18 mouse cellular contexts compared by ENCODE assay signal in the genomic region with DNA sequence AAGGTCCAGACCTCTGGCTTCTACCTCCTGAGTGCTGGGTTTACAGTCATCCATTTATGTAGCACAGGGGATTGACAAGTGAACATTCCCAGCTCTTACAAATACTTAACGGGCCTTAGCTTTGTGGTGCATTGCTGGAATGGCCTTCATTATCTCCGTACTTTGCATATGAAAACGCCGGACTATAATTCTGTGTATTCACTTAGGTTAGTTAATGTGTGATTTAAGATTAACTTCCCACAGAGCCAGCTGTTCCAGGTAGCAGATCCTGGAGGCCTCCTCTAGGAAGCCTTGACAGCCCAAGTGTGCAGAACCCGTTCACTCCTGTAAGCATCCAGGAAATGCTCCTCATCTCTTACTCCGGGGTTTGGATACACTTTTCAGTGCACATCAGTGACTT. TPM values are rescaled to one million over a fixed set of nuclear protein-coding genes. Genes with fewer than 3 reads are reported as not detected.
DNase-seq lines count a peak whose midpoint lies in the region; ATAC-seq lines count a peak whose summit lies in the region.
"Had no signal": no experiment of that assay in that cellular context is flagged by ENCODE, and none has a peak within 500 bp of the region (broad histone marks: within the 10 kb centered on the region; RNA-seq: fewer than 3 reads in every experiment).

No protein-coding gene starts in this region.

- peaks cover 12% of the 10 kb centered on the region for H3K4me1 ChIP-seq in intestine, embryonic 14.5 days (replicated peaks; ENCODE audit: control insufficient read depth, insufficient read depth, low read length)
- H3K4me1 ChIP-seq in intestine, embryonic 16.5 days (ENCODE audit: control insufficient read depth, insufficient read depth, low read length) = peaks cover 24% of the 10 kb centered on the region
- H3K4me1 ChIP-seq in megakaryocyte, embryonic 14.5 days = peaks cover 74% of the 10 kb centered on the region
- H3K4me1 ChIP-seq in kidney, embryonic 14.5 days (ENCODE audit: control insufficient read depth, insufficient read depth, low read length) = peaks cover 35% of the 10 kb centered on the region; the same call in 1 of the 2 replicates
- peaks cover 33% of the 10 kb centered on the region for H3K4me1 ChIP-seq in forebrain, embryonic 10.5 days

- no peaks in the 10 kb centered on the region for H3K9me3 ChIP-seq in intestine, embryonic 14.5 days (ENCODE audit: control insufficient read depth, low read length)
- no peaks in the 10 kb centered on the region for H3K9me3 ChIP-seq in intestine, embryonic 16.5 days (ENCODE audit: control insufficient read depth, low read length)
- no peaks in the 10 kb centered on the region for H3K9me3 ChIP-seq in megakaryocyte, embryonic 14.5 days
- no peaks in the 10 kb centered on the region for H3K9me3 ChIP-seq in kidney, embryonic 14.5 days (ENCODE audit: control insufficient read depth, low read length)
- no peaks in the 10 kb centered on the region for H3K9me3 ChIP-seq in forebrain, embryonic 10.5 days
- H3K9me3 ChIP-seq: embryonic facial prominence, embryonic 15.5 days; heart, embryonic 13.5 days; limb, embryonic 12.5 days; liver, embryonic 15.5 days; stomach, embryonic 15.5 days had no signal

- H3K79me2 ChIP-seq in macrophage (ENCODE audit: inconsistent target) = peaks cover 67% of the 10 kb centered on the region

- no peak overlapping the region for H3K27ac ChIP-seq in intestine, embryonic 14.5 days (ENCODE audit: low read depth)
- no peak overlapping the region for H3K27ac ChIP-seq in intestine, embryonic 16.5 days (ENCODE audit: low read length)
- 0 out of 2 replicates have a peak overlapping the region, but pooled peaks have one; percentile 42 for H3K27ac ChIP-seq in kidney, embryonic 14.5 days (ENCODE audit: low read depth, low read length)
- H3K27ac ChIP-seq in macrophage = peak overlapping the region; percentile 69
- no peak overlapping the region for H3K27ac ChIP-seq in forebrain, embryonic 10.5 days
- H3K27ac ChIP-seq: embryonic facial prominence, embryonic 15.5 days; heart, embryonic 13.5 days; limb, embryonic 12.5 days; stomach, embryonic 15.5 days had no signal

- no peak overlapping the region for H3K4me2 ChIP-seq in intestine, embryonic 14.5 days (ENCODE audit: low read length)
- no peak overlapping the region for H3K4me2 ChIP-seq in intestine, embryonic 16.5 days (ENCODE audit: low read depth, low read length)
- H3K4me2 ChIP-seq in kidney, embryonic 14.5 days (replicated peaks; ENCODE audit: low read depth, low read length) = no peak overlapping the region
- H3K4me2 ChIP-seq: embryonic facial prominence, embryonic 15.5 days; heart, embryonic 13.5 days; limb, embryonic 12.5 days; stomach, embryonic 15.5 days had no signal

- DNase-seq in intestine, embryonic 14.5 days (ENCODE audit: low spot score) = peak; percentile 44
- DNase-seq in forebrain, embryonic 10.5 days (ENCODE audit: extremely low spot score, low spot score) = no peak
- DNase-seq in cerebellum, postnatal 4 days (ENCODE audit: low spot score in 2 of 2) = no peak
- DNase-seq: cerebellum, adult 11 months; cerebellum, postnatal 14 days; gastrocnemius, postnatal 10 days; right cerebral cortex, postnatal 25 days had no signal

- 81% methylated on average over 6 of the region's 6 CpGs for WGBS in intestine, embryonic 14.5 days
- WGBS in intestine, embryonic 16.5 days = 73% methylated on average over 6 of the region's 6 CpGs
- 64% methylated on average over 6 of the region's 6 CpGs for WGBS in kidney, embryonic 14.5 days
- 62% methylated on average over 6 of the region's 6 CpGs for WGBS in macrophage (ENCODE audit: missing documents)
- 83% methylated on average over 6 of the region's 6 CpGs for WGBS in forebrain, embryonic 10.5 days

- ATAC-seq in intestine, embryonic 14.5 days (replicated peaks; ENCODE audit: low FRiP score, low TSS enrichment, low read depth) = no peak
- no peak for ATAC-seq in intestine, embryonic 16.5 days
- no peak for ATAC-seq in megakaryocyte, adult 5-6 weeks (ENCODE audit: poor library complexity, severe bottlenecking)
- no peak for ATAC-seq in kidney, embryonic 14.5 days (ENCODE audit: low FRiP score, low TSS enrichment)
- ATAC-seq: hindbrain, embryonic 16.5 days had no signal

- no peak overlapping the region for H3K4me3 ChIP-seq in intestine, embryonic 14.5 days (ENCODE audit: low read depth, low read length)
- no peak overlapping the region for H3K4me3 ChIP-seq in intestine, embryonic 16.5 days (ENCODE audit: low read length)
- H3K4me3 ChIP-seq in megakaryocyte, embryonic 14.5 days (replicated peaks) = peak overlapping the region; percentile 90
- H3K4me3 ChIP-seq in kidney, embryonic 14.5 days (ENCODE audit: low read length) = no peak overlapping the region
- no peak overlapping the region for H3K4me3 ChIP-seq in macrophage (ENCODE audit: inconsistent target)
- H3K4me3 ChIP-seq in forebrain, embryonic 10.5 days = no peak overlapping the region
- H3K4me3 ChIP-seq: embryonic facial prominence, embryonic 15.5 days; heart, embryonic 13.5 days; limb, embryonic 12.5 days; liver, embryonic 15.5 days; stomach, embryonic 15.5 days had no signal

- H3K27me3 ChIP-seq in intestine, embryonic 14.5 days (replicated peaks; ENCODE audit: control insufficient read depth, insufficient read depth, low read length) = no peaks in the 10 kb centered on the region
- H3K27me3 ChIP-seq in intestine, embryonic 16.5 days (replicated peaks; ENCODE audit: control insufficient read depth, insufficient read depth, low read length) = no peaks in the 10 kb centered on the region
- H3K27me3 ChIP-seq in megakaryocyte, embryonic 14.5 days (replicated peaks) = no peaks in the 10 kb centered on the region
- H3K27me3 ChIP-seq in kidney, embryonic 14.5 days (ENCODE audit: control insufficient read depth, insufficient read depth, low read length) = 0 out of 2 replicates have a peak, but pooled peaks cover 2% of the 10 kb centered on the region
- H3K27me3 ChIP-seq in forebrain, embryonic 10.5 days (ENCODE audit: poor library complexity, severe bottlenecking) = peaks cover 38% of the 10 kb centered on the region
- H3K27me3 ChIP-seq: embryonic facial prominence, embryonic 15.5 days; heart, embryonic 13.5 days; stomach, embryonic 15.5 days had no signal

- H3K36me3 ChIP-seq in intestine, embryonic 14.5 days (ENCODE audit: control insufficient read depth, insufficient read depth, low read length) = no peaks in the 10 kb centered on the region
- H3K36me3 ChIP-seq in intestine, embryonic 16.5 days (ENCODE audit: control insufficient read depth, insufficient read depth, low read length) = no peaks in the 10 kb centered on the region
- H3K36me3 ChIP-seq in megakaryocyte, embryonic 14.5 days (replicated peaks; ENCODE audit: low read length) = peaks cover 4% of the 10 kb centered on the region
- H3K36me3 ChIP-seq in kidney, embryonic 14.5 days (ENCODE audit: control insufficient read depth, insufficient read depth, low read length) = no peaks in the 10 kb centered on the region
- H3K36me3 ChIP-seq in macrophage (ENCODE audit: inconsistent target) = no peaks in the 10 kb centered on the region
- no peaks in the 10 kb centered on the region for H3K36me3 ChIP-seq in forebrain, embryonic 10.5 days (replicated peaks)
- H3K36me3 ChIP-seq: embryonic facial prominence, embryonic 15.5 days; heart, embryonic 13.5 days; limb, embryonic 12.5 days; liver, embryonic 15.5 days; stomach, embryonic 15.5 days had no signal

- H3K9ac ChIP-seq in intestine, embryonic 14.5 days (ENCODE audit: low read length) = no peak overlapping the region
- no peak overlapping the region for H3K9ac ChIP-seq in intestine, embryonic 16.5 days (ENCODE audit: low read depth, low read length)
- no peak overlapping the region for H3K9ac ChIP-seq in kidney, embryonic 14.5 days (ENCODE audit: low read depth, low read length)
- H3K9ac ChIP-seq: embryonic facial prominence, embryonic 15.5 days; heart, embryonic 13.5 days; limb, embryonic 12.5 days; liver, embryonic 15.5 days; stomach, embryonic 15.5 days had no signal

RNA-seq across cellular contexts. Expression of a gene that starts 4.5 kb away (rescaled TPM):
- 2.8 and 3.1 TPM in 2 replicates for polyA plus RNA-seq in intestine, embryonic 14.5 days (2014; fragmentation: Nextera tagmentation; extraction: Ambion mirVana)
- polyA plus RNA-seq in intestine, embryonic 16.5 days (2015; fragmentation: Nextera tagmentation; extraction: Ambion mirVana) = 1.2 and 1.4 TPM in 2 replicates
- 1.2 and 1.3 TPM in 2 replicates for polyA plus RNA-seq in megakaryocyte, embryonic 14.5 days (2012; ENCODE audit: insufficient read depth, low replicate concordance)
- total RNA-seq in megakaryocyte, adult 5-6 weeks (2015) = 25.4 and 37.0 TPM in 2 replicates
- total RNA-seq in megakaryocyte, adult 5-6 weeks (2017) = 36.7 and 42.4 TPM in 2 replicates
- polyA plus RNA-seq in kidney, embryonic 14.5 days (2014; fragmentation: Nextera tagmentation; extraction: Ambion mirVana) = 2.2 and 4.0 TPM in 2 replicates
- total RNA-seq in macrophage (2018; cell fraction: chromatin; rRNA removed) = 100 to 1,000 TPM in 3 of 26 experiments, 10 to 100 TPM in 23; 16.6 to 274 (median 35.8) TPM
- 10 to 100 TPM in 2 of 26 experiments, 1 to 10 TPM in 24; 3.2 to 20.8 (median 5.8) TPM for total RNA-seq in macrophage (2018; cell fraction: cytosol; rRNA removed)
- 100 to 1,000 TPM in 2 of 26 experiments, 10 to 100 TPM in 24; 10.1 to 158 (median 19.9) TPM for total RNA-seq in macrophage (2018; cell fraction: nucleus; rRNA removed)
- polyA plus RNA-seq in macrophage (2018) = 3.9 to 8.3 TPM (median 6.0 TPM) in 3 replicates
- polyA plus RNA-seq in forebrain, embryonic 10.5 days (2016; fragmentation: Nextera tagmentation; extraction: Ambion mirVana) = 0.32 and 0.42 TPM in 2 replicates

RNA-seq across cellular contexts. Expression of a gene that starts 31.2 kb away (rescaled TPM):
- 41.1 and 41.3 TPM in 2 replicates for polyA plus RNA-seq in intestine, embryonic 14.5 days (2014; fragmentation: Nextera tagmentation; extraction: Ambion mirVana)
- 51.4 and 57.0 TPM in 2 replicates for polyA plus RNA-seq in intestine, embryonic 16.5 days (2015; fragmentation: Nextera tagmentation; extraction: Ambion mirVana)
- polyA plus RNA-seq in megakaryocyte, embryonic 14.5 days (2012; ENCODE audit: insufficient read depth, low replicate concordance) = 8.1 TPM in 1 of 2 replicates, not detected in the other
- 36.0 and 47.6 TPM in 2 replicates for total RNA-seq in megakaryocyte, adult 5-6 weeks (2015)
- 13.5 and 19.5 TPM in 2 replicates for total RNA-seq in megakaryocyte, adult 5-6 weeks (2017)
- 36.1 and 45.4 TPM in 2 replicates for polyA plus RNA-seq in kidney, embryonic 14.5 days (2014; fragmentation: Nextera tagmentation; extraction: Ambion mirVana)
- 10 to 100 TPM; 15.7 to 50.8 (median 38.1) TPM for total RNA-seq in macrophage (2018; cell fraction: chromatin; rRNA removed)
- 10 to 100 TPM; 14.3 to 21.9 (median 18.0) TPM for total RNA-seq in macrophage (2018; cell fraction: cytosol; rRNA removed)
- 10 to 100 TPM; 10.2 to 34.4 (median 20.5) TPM for total RNA-seq in macrophage (2018; cell fraction: nucleus; rRNA removed)
- polyA plus RNA-seq in macrophage (2018) = 9.7 to 17.6 TPM (median 16.0 TPM) in 3 replicates
- polyA plus RNA-seq in forebrain, embryonic 10.5 days (2016; fragmentation: Nextera tagmentation; extraction: Ambion mirVana) = 25.5 and 28.9 TPM in 2 replicates

Comparison
In these comparisons a context has a peak if more than half of its experiments do, and no peak if none do; other contexts are left out.
1. H3K27ac ChIP-seq: peak in kidney, embryonic 14.5 days (single experiment) and macrophage (single experiment); none in intestine, embryonic 14.5 days (single experiment), intestine, embryonic 16.5 days (single experiment) and forebrain, embryonic 10.5 days (single experiment).